Mouse (Mus musculus) heart, postnatal 0 days (tissue): ENCODE data around the gene Urgcp.

ENCODE experiments used
- CTCF ChIP-seq: IDR thresholded peaks from 2 replicates; pipeline ENCODE4 v1.5.1; 2016; ENCODE audit warnings: antibody characterized with exemption, control low read depth, low read depth
- EP300 ChIP-seq: IDR thresholded peaks from 2 replicates; pipeline ENCODE4 v1.6.1; 2016; ENCODE audit warnings: antibody characterized with exemption, low read depth

GRCm38 (mm10) chr11:5739846-5740245 lies 22.3 kb downstream of the Urgcp start:
- no peak for TF ChIP-seq CTCF
- no peak for TF ChIP-seq EP300
